Mouse (Mus musculus) testis, adult 2 months (tissue): Measurements from ENCODE around the gene Strip1. TPM values are rescaled to one million over a fixed set of nuclear protein-coding genes. Genes with fewer than 3 reads are reported as not detected.

Experiments used
- H3K27ac ChIP-seq: fragments of 200-500 bp; 2 replicates; pipeline ENCODE4 v1.5.1; 2012; ENCODE audit warnings: low read depth, low read length; ENCODE audit not compliant: control insufficient read depth, insufficient read depth
- H3K27me3 ChIP-seq: fragments of 200-500 bp; 2 replicates; pipeline ENCODE4 v1.6.1; 2012; ENCODE audit warnings: mild to moderate bottlenecking, low read length, moderate library complexity; ENCODE audit not compliant: control insufficient read depth, insufficient read depth
- H3K36me3 ChIP-seq: fragments of 200-500 bp; 2 replicates; pipeline ENCODE4 v1.6.1; 2012; ENCODE audit warnings: mild to moderate bottlenecking, low read length; ENCODE audit not compliant: control insufficient read depth, insufficient read depth
- H3K4me1 ChIP-seq: fragments of 200-500 bp; 2 replicates; pipeline ENCODE4 v1.6.1; 2012; ENCODE audit warnings: low read length; ENCODE audit not compliant: control insufficient read depth, insufficient read depth
- H3K4me3 ChIP-seq: fragments of 200-500 bp; 2 replicates; pipeline ENCODE4 v1.5.1; 2012; ENCODE audit warnings: low read depth, mild to moderate bottlenecking, low read length, moderate library complexity, mixed read lengths; ENCODE audit not compliant: control insufficient read depth
- CTCF ChIP-seq: fragments of 200-500 bp; IDR thresholded peaks from 2 replicates; pipeline ENCODE4 v1.5.1; 2012; ENCODE audit warnings: low read depth, mild to moderate bottlenecking, inconsistent platforms, low read length, moderate library complexity; ENCODE audit not compliant: control insufficient read depth, insufficient read depth, insufficient replicate concordance
- POLR2A ChIP-seq: fragments of 200-500 bp; IDR thresholded peaks from 2 replicates; pipeline ENCODE4 v1.6.1; 2012; ENCODE audit warnings: low read depth, mild to moderate bottlenecking, inconsistent platforms, low read length, moderate library complexity; ENCODE audit not compliant: control insufficient read depth
- polyA plus RNA-seq: library from polyadenylated mRNA; depleted of rRNA; stranded (reverse); fragments of >200 nt; gene quantifications from 2 replicates; pipeline ENCODE4 v1.2.3, GENCODE M21; 2012

Strip1 gene
- polyA plus RNA-seq, 1 experiment = 19.2 TPM

DNA sequence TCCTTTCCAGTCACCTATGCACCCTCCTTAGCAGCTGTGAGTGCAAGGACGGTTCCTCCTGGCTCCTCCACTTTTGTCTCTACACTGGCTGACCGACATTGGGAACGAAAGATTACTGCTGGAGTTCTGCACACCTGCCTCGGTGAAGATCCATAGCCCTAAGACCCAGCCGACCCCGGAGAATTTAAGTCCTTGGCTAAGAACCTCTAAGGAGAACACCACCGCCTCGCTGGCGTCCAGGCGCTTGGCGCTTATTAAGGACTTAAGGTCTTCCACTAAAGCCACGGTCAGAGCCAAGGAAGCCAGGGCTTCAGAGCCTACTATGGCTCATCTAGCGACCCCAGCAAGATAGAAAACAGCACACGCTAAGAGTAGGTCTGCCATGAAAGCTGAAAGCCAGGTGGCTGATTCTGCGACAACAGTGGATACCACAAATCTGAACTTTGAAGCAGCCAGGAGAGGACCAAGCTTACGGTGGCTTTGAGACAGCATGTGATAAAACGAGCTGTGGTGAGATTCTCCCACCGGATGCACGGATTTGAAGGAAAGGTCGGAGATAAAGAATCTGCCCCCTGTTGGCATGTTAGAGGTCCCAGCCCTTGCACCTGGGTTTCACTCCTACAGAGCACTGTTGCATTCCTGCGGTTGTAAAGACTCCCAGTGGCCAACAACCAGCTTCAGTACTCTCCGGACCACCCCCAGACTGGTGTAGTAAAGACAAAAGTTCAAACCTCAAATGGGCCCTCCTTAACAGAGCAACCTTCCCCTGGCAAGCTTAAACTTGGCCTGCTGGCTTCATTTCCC lies 33.7 kb downstream of the Strip1 start:
- no peak for TF ChIP-seq CTCF
- no peak for TF ChIP-seq POLR2A
- Histone ChIP-seq H3K4me3 (no peak overlapping the region), H3K36me3 (no peaks in the 10 kb centered on the region), H3K27ac (no peak overlapping the region), H3K4me1 (peaks cover 18% of the 10 kb centered on the region), H3K27me3 (peaks cover 4% of the 10 kb centered on the region)

DNA sequence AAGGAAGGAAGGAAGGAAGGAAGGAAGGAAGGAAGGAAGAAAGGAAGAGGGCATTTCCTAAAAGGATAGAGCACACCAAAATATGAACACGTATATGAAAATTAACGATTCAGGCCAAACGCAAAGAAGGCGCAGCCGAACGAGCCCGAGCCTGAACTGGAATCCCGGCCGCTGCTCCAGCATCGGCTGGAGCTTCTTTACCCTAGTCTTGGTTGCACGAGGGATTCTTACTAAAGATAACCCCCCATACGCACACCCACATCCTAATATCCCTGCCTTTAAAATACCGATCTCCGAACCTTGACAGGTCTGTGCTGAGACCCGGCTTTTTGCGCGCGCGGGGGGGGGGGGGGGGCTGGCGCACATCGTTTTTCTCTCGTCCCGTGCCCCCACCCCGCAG lies 34.4 kb downstream of the Strip1 start:
- no peak for TF ChIP-seq POLR2A
- no peak for TF ChIP-seq CTCF
- Histone ChIP-seq H3K27ac (no peak overlapping the region), H3K4me1 (peaks cover 18% of the 10 kb centered on the region), H3K4me3 (no peak overlapping the region), H3K36me3 (no peaks in the 10 kb centered on the region), H3K27me3 (peaks cover 4% of the 10 kb centered on the region)

DNA sequence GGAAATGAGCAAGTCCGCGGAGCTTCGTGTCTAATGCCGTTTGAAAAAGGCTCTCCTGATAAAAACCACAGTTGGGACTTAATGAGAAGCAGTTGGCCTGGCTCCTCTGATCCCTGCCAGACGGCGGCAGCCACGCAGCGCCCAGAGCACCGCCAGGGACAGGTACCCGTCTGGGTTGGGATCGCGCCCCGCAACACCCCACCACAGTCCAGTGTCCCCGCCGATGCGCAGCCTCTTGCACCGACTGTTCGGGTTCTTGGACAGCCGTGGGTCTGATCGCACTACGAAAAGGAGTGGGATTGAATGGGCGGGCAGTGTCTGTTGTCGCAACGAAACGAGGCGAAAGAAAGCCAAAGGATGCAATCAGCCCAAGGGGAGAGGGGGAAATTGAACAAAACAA lies 34.9 kb downstream of the Strip1 start:
- H3K4me1 ChIP-seq = peaks cover 18% of the 10 kb centered on the region
- H3K36me3 ChIP-seq = no peaks in the 10 kb centered on the region
- H3K27ac ChIP-seq = no peak overlapping the region
- TF ChIP-seq POLR2A (no peak), CTCF (no peak)
- peaks cover 4% of the 10 kb centered on the region for H3K27me3 ChIP-seq
- H3K4me3 ChIP-seq = no peak overlapping the region

DNA sequence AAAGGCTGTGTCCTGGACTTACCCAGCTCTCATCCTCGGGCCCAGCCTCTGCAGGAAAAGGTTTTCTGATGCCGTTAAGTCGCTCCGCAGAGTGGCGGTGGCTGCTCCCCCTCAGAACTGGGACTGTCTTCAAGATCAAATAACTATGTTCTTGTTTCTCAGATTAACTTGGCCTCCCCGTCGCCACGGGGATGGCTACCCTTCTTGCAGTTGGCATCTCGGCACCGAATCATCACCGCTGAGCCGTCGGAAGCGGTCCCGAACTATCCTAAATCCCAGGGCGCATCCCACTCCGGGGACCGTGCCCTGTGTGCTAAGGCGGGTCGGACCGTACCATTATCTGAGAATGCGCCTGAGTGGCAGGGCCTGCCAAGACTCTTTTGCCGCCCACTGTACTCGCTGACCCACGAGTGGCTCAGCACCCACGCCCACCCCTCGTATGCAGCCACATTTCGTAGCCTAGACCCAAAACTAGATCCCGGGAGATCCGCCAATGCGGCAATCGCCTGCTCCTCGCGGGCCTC lies 35.5 kb downstream of the Strip1 start:
- TF ChIP-seq POLR2A (no peak), CTCF (no peak)
- no peaks in the 10 kb centered on the region for H3K36me3 ChIP-seq
- peaks cover 18% of the 10 kb centered on the region for H3K4me1 ChIP-seq
- H3K4me3 ChIP-seq = no peak overlapping the region
- H3K27me3 ChIP-seq = peaks cover 4% of the 10 kb centered on the region
- H3K27ac ChIP-seq = no peak overlapping the region

DNA sequence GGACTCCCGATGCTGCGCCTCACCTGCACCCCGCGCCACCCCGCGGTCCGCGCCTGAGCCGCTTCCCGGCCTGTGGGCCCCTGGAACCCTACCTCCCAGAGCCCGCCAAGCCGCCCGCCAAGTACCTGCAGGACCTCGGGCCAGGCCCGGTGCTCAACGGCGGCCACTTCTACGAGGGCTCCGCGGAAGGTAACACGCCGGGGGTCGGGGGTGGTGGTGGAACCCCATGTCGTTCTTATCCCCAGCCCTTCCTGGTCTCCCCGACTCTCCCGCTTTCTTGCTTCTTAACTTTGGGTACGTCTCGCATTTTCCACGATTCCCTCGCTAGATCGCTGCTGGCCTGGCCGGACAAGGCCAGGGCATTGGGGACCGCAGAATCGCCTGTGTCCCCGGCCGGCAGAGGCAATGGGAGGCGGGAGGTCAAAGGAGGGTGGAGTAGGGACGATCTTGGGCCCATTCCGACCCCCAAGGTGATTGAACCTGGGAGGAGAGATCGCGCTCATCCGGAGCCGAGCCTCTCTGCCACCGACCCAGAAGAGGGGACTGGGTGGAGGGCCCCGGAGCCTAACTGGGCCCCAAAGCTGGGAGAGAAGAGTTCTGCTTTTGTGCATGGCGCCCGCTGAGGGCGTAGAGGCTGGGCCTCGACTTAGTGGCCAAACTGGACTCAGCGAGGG lies 36.1 kb downstream of the Strip1 start:
- TF ChIP-seq CTCF (no peak), POLR2A (no peak)
- peaks cover 4% of the 10 kb centered on the region for H3K27me3 ChIP-seq
- no peak overlapping the region for H3K27ac ChIP-seq
- peaks cover 18% of the 10 kb centered on the region for H3K4me1 ChIP-seq
- peak overlapping the region; percentile 26 for H3K4me3 ChIP-seq
- no peaks in the 10 kb centered on the region for H3K36me3 ChIP-seq

DNA sequence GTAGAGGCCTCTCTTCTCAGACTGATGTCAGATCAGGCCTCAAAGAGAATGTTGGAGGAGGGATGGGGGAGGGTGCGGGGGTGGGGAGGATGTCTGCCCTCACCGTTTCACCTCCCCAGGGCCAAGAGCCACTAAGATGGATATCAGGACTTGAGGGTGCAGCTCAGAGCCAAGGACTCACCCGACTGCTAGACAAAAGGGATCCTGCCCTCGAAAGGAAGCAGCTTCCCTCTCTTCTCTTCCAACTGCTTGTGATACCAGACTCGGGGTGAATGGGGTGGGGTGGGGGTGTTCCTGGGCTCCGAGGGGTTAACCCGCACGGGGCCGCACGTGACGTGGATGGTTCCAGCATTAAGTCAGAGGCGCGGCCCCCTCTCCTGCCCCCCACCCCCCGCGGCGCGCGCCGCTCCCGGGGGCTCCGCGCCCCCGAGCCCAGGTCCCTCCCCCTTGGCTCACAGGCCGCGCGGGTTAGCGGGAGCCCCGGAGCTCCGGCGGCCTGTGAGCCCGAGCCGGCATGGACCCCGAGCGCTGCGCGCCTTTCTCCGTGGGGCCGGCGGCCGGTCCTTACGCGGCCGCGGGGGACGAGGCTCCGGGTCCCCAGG lies 36.7 kb downstream of the Strip1 start, which contains the start of gene Alx3:
TSS of gene Alx3 (plus strand) at position 370 of the 602 bp plus-strand sequence.
- Histone ChIP-seq H3K27ac (no peak within 1 kb of the TSS), H3K4me3 (peak within 1 kb of the TSS; percentile 26), H3K27me3 (peaks cover 4% of the 10 kb centered on the region), H3K36me3 (no peaks in the 10 kb centered on the region), H3K4me1 (peaks cover 18% of the 10 kb centered on the region)
- TF ChIP-seq CTCF = no peak
- no peak for TF ChIP-seq POLR2A

DNA sequence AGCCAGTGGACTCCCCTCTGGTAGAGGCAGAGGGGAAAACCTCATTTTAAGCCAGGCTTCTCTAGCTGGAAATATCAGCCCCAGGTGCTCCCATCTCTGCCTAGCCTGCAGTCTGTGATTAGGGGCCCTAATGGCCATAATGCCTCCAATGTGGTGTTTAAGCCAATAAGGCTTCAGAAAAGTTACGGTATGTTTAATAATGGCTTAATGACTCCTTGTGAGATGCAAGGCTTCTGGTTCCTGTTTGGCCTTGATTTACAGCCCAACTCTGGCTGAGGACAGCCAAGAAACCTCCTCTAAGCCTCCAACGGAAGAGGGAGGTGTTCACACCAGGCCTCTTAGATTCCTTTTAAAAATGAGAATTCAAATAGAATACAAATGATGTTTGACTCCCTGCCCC lies 37.9 kb downstream of the Strip1 start:
- Histone ChIP-seq H3K4me1 (peaks cover 18% of the 10 kb centered on the region), H3K27ac (no peak overlapping the region), H3K36me3 (no peaks in the 10 kb centered on the region), H3K4me3 (no peak overlapping the region), H3K27me3 (peaks cover 4% of the 10 kb centered on the region)
- TF ChIP-seq POLR2A (no peak), CTCF (no peak)
